Mouse (Mus musculus): ENCODE data around the gene Vsnl1.

- no peak for TF ChIP-seq POLR2A (IDR thresholded peaks at IDR 0.05; ENCODE audit: low read depth, low read length)
- TF ChIP-seq CTCF (conservative IDR thresholded peaks at IDR 0.05; ENCODE audit: insufficient read depth, insufficient read length, low read depth, low read length): no peak
Observed at GRCm38 (mm10) chr12:11364870-11365269, 71.5 kb downstream of the Vsnl1 start.
